ENCODE assay signal across 8 mouse cellular contexts in the genomic region with DNA sequence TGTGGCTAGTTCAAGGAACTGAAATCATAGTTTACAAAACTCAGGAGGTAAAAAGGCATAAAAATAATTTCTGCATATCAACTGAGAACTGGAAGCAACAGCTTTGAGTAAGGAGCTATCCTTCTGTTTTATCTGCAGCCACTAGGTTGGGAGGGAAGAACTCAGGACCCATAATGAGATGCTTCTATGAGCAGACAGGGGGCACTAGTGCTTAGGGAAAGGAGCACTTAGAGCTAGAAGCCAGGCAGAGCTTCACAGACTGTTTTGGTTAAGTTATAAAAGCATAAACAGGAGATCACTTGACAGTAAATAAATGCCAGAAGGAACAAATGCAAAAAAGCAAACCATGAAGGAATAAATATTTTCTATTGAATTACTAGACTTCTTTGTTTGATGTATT. TPM values are rescaled to one million over a fixed set of nuclear protein-coding genes. Genes with fewer than 3 reads are reported as not detected.
DNase-seq lines count a peak whose midpoint lies in the region; ATAC-seq and TF ChIP-seq lines count a peak whose summit lies in the region.

No protein-coding gene starts in this region.

- H3K4me3 ChIP-seq in heart, adult 2 months: no peak overlapping the region

- no peaks in the 10 kb centered on the region for H3K79me2 ChIP-seq in heart, adult 2 months (replicated peaks; ENCODE audit: control insufficient read depth, insufficient read depth, low read length)

- H3K4me1 ChIP-seq in heart, adult 2 months (ENCODE audit: control insufficient read depth, insufficient read depth, low read length): no peaks in the 10 kb centered on the region

- DNase-seq in heart, adult 2 months: no peak
- DNase-seq in heart, postnatal 25 days (ENCODE audit: low spot score): no peak
- peak; percentile 20 for DNase-seq in urinary bladder, postnatal 14 days (ENCODE audit: low spot score)
- DNase-seq in urinary bladder, postnatal 4 days (ENCODE audit: low spot score in 2 of 2): no peak
- peak; percentile 68 for DNase-seq in embryo, embryonic 10.5 days (ENCODE audit: low spot score)
- peak; percentile 47 for DNase-seq in kidney, postnatal 14 days
- DNase-seq in right cerebral cortex, postnatal 25 days: peak; percentile 24

- no peak overlapping the region for H3K9ac ChIP-seq in heart, adult 2 months (ENCODE audit: low read depth, low read length)

- no peaks in the 10 kb centered on the region for H3K36me3 ChIP-seq in heart, adult 2 months (ENCODE audit: control insufficient read depth, insufficient read depth, low read length)

- no peak for TF ChIP-seq POLR2A in heart, adult 2 months (IDR thresholded peaks at IDR 0.05; ENCODE audit: insufficient read depth, low read depth, low read length)

- intact Hi-C loops in heart, adult 2 months (cut with DNase I): loop anchor here (1.0 to 2.0 kb wide), 2 partner anchors 190 to 236 kb away; no protein-coding TSS in a partner anchor
- intact Hi-C loops in heart, postnatal 25 days (cut with DNase I): loop anchor here (1.0 to 5.0 kb wide), 2 partner anchors 190 to 237 kb away; no protein-coding TSS in a partner anchor

- H3K27ac ChIP-seq in heart, adult 2 months: no peak overlapping the region

- no peak for TF ChIP-seq EP300 in heart, adult 2 months (IDR thresholded peaks at IDR 0.05; ENCODE audit: insufficient read depth, low read depth, low read length)

- no peaks in the 10 kb centered on the region for H3K27me3 ChIP-seq in heart, adult 2 months (ENCODE audit: control insufficient read depth, insufficient read depth, low read length)

- peak; percentile 87 for TF ChIP-seq CTCF in heart, adult 2 months (IDR thresholded peaks at IDR 0.05)

- ATAC-seq in activated CD4-positive, CD25-positive, alpha-beta regulatory T cell, adult 4 months: no peak

RNA-seq across cellular contexts. Expression of a gene that starts 44.2 kb away (rescaled TPM):
- total RNA-seq in heart, adult 2 months (2021): 10 to 100 TPM; 47.5 to 53.5 TPM
- polyA plus RNA-seq in heart, adult 2 months (2012; rRNA removed): 54.3 and 73.2 TPM in 2 replicates
- total RNA-seq in heart, postnatal 25 days (2021): 10 to 100 TPM; 56.9 to 63.9 TPM
- polyA plus RNA-seq in activated CD4-positive, CD25-positive, alpha-beta regulatory T cell, adult 4 months (2017; shearing (Covaris generic)): 10 to 100 TPM; 44.5 to 56.2 TPM

RNA-seq across cellular contexts. Expression of a gene that starts 58.7 kb away (rescaled TPM):
- total RNA-seq in heart, adult 2 months (2021): not detected
- polyA plus RNA-seq in heart, adult 2 months (2012; rRNA removed): not detected in 2 replicates
- total RNA-seq in heart, postnatal 25 days (2021): not detected
- polyA plus RNA-seq in activated CD4-positive, CD25-positive, alpha-beta regulatory T cell, adult 4 months (2017; shearing (Covaris generic)): not detected

Comparison
In these comparisons a context has a peak if more than half of its experiments do, and no peak if none do; other contexts are left out.
1. DNase-seq: peak in urinary bladder, postnatal 14 days (single experiment), embryo, embryonic 10.5 days (single experiment), kidney, postnatal 14 days (single experiment) and right cerebral cortex, postnatal 25 days (single experiment); none in heart, adult 2 months (0 of 2), heart, postnatal 25 days (single experiment) and urinary bladder, postnatal 4 days (0 of 2).